Mouse (Mus musculus) CD4-positive helper T cell, adult 2 months (primary cell): ENCODE data around the gene Slc11a2.
"Not testable (repeated sequence)": the region's sequence is repeated elsewhere in the genome, so short reads cannot be mapped to it uniquely, and the experiment has no call there.

Experiments
- DNase-seq: peaks from one replicate; pipeline ENCODE4 v3.0.0-alpha.2; 2012; ENCODE audit warnings: low read depth, missing footprints, low spot score

Gene Slc11a2

DNA sequence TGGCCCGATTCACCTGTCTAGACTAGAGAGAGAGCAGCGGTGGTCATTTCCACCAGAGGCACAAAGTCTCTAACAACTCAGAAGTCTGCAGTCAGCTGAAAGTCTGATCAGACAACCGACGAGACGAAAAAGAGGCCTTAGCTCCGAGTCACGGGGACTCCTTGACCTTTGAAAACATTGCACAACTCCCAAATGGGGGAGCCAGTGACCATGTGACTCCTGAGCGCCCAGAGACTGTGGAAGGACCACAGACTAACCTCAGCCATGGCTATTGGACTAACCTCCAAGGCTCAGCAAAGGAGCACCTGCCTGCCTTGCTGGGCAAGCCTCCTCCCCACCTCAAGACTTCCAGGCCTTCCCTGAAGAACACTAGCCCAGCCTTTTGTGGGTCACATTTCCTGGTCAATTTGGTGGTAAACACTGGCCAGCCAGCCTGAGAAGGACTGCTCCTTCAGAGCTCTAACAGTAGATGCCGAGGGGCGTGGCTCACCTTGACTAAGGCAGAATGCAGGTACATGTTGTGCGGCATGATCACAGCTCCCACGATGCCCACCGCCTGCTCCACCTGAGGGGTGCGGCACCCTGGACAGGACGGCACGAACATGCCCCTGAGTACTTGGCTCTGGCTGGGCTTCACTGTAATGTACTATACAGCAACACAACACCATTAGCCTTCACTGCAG is 21.4 kb downstream of the Slc11a2 start:
- DNase-seq = no peak

DNA sequence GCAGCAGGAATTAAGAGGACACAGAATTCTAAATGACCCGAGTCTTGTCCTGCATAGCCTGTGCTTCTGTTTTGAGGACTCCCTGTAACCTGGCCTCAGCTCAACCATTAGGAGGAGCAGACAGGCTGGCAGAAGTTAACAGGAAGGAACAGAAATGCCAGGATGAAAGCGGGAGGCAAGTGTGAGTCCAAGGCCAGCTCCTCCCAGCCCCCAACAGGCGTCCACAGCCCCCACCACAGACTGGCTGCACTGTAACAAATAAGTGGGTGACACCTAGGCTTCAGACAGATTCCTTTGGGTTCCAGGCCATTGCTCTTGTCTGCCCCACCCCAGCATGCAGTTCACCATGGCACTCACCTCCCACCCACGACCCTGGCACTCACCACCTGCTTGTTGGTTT is 22.1 kb downstream of the Slc11a2 start:
- no peak for DNase-seq

DNA sequence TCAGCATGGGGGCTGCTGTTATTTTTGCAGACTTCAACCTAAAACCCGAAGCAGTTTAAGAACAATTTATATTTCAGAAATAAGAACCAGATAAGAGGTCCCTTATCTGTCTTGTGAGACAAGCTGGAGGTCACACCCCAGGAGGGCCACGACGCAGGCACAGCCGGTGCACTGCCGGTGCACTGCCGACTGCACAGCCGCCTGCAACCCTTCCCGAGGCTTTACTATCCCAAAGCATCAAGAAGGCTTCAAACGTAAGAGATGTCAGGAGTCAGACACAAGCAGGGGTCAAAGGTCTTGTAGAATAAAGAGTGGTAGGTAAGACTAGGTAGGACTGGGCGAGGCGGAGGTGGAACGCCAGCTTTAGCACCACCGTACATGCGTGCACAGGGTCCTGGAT is 22.5 kb downstream of the Slc11a2 start:
- no peak for DNase-seq

DNA sequence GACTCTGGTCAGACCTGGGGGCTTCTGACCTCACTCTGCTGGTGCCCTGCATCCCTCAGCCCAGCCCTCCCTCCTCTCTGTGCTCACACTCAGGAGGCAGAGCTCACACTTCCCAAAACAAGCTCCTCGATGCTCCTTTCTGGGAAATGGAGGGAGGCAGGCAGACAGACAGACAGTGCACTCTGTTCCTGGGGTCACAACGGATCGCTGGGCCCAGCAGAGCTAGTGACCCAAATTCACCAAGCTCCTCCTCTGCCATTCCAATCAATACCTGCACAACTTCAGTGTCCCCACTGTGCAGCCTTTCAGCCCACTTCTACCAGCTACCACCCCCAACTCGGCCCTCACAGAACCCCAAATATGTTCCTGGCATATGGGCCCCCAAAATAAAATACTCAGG is 23.1 kb downstream of the Slc11a2 start:
- no peak for DNase-seq

DNA sequence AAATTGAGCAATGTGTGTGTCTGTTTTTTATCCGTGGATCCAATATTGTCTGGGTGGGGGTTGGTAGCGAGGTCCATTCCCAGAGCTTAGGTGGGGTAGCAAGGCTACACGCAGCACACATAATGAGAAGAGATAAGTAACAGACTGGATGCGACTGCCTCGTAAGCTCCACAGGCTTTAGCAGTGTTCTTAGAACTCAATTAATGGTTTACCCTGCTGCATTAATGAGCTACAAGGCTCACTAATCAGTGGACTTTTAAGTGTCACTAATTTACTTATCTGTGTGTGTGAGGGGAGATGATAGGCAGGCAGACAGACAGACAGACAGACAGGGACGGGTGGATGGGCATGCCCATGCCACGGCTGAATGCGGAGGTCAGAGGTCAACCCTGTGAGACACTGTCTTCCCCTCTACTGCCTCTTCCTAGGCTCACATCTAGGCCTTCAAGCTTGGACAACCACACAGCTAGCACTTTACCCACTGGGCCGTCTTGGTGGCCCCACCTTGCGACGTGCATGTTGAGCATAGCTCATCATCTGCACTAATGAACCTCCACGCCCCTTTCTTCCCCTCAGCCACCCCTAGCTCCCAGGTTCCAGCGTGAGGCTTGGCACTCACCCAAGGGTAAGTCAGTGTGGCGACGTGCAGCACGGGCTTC is 24.2 kb downstream of the Slc11a2 start:
- DNase-seq = no peak

DNA sequence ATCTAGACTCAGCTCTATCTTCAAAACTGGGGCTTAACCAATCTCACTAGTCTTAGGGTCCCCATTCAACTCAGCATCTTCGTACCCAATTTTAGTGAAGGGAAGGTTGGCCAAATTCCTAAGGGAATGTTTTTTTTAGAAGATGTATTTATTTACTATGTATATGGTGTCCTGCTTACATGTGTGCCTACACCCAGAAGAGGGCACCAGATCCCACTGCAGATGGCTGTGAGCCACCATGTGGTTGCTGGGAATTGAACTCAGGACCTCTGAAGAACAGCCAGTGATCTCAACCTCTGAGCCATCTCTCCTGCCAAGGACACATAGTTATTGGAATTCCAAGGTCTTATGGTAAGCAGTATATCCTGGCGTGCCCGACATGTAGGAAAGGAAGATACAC is 29.3 kb downstream of the Slc11a2 start:
- DNase-seq = no peak

DNA sequence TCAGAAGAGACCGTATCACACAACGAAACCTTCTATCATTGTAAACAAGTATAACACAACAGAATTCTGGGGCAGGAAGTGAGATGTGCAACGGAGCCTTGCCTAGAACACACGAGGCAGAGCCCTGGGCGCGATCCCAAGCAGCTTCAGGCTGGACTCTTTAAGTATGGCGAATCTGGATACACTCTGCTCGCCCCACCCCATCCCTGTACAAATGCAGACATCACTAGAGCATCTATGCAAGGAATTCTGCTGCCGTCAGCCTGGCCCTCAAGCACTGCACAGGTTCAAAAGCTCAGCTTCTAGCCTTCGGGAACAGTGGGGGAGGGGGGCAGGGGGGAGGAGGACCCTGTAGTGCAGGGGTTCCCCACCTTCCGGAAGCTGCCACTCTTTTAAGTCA is 31.9 kb downstream of the Slc11a2 start:
- no peak for DNase-seq

DNA sequence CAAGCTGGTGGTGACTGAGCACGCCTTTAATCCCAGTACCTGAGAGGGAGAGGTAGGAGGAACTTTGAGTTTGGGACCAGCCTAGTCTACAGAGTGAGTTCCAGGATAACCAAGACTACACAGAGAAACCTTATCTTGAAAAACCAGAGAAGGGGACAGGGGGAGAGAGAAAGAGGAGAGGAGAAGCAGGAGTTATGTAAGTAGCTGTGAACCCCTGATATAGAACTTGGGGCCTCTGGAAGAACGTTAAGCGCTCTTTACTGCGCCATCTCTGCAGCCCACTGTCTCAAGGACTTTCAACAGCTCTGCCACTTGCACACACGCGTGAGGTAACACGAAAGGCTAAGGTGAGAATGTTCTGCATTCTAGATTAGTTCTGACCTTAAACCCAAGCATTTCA is 33.3 kb downstream of the Slc11a2 start:
- DNase-seq = no peak

DNA sequence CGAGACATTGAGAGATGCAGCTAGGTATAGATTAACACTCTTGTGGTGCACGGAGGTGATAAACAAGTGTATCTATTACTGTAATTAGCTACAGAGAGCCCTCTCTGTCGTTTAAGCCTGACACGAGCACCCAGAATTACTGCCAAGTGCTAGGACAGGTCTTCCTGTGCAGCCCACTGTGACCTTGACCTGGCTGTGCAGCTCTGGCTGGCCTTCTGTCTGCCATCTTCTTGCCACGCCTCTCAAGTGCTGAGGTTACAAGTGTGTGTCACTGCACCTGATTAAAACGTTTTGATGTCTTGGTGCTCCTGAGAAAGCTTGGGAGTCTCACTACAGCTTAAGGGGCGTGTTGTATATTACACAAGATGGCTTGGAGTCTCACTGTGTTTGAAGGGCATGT is 33.8 kb downstream of the Slc11a2 start:
- DNase-seq = no peak

DNA sequence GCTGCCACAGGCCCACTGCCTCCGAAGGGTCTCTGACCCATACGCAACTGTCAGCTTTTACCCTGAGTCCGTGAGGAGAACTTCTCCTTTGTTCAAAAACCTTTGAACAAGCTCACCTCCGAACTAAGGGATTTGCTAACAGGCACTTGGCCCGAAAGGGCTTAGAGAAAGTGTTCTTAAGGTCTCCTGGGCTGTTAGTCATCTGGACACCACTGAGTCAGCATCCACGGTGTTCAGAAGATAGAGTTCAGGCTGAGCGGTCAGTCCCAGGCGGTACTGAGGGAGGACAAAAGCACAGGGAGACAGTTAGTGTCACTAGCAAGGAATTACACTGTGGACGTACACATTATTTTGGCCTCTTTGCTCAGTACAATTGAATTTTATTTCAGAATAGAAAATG is 36.0 kb downstream of the Slc11a2 start:
- no peak for DNase-seq

DNA sequence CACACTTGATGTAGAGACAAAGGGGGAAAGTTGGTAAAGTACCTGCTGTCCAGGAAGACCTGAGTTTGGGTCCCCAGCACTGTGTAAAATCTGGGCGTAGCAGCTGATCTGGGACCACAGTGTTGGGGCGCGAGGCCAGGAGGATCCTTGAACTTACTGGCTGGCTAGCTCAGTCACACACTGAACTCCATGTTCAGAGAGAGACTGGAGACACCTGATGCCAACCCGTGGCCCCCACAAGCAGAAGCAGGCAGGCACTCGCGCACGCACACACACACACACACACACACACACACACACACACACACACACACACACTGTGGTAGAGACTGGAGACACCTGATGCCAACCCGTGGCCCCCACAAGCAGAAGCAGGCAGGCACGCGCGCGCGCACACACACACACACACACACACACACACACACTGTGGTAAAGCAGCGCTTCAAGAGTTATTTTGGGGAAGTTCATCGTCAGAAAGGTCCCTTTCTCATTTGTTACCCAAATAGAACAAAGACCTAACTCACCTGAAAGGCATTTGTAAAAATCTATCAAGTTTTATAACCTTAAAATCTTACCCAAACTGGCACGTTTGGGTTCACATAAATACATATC is 36.5 kb downstream of the Slc11a2 start:
- no peak for DNase-seq

DNA sequence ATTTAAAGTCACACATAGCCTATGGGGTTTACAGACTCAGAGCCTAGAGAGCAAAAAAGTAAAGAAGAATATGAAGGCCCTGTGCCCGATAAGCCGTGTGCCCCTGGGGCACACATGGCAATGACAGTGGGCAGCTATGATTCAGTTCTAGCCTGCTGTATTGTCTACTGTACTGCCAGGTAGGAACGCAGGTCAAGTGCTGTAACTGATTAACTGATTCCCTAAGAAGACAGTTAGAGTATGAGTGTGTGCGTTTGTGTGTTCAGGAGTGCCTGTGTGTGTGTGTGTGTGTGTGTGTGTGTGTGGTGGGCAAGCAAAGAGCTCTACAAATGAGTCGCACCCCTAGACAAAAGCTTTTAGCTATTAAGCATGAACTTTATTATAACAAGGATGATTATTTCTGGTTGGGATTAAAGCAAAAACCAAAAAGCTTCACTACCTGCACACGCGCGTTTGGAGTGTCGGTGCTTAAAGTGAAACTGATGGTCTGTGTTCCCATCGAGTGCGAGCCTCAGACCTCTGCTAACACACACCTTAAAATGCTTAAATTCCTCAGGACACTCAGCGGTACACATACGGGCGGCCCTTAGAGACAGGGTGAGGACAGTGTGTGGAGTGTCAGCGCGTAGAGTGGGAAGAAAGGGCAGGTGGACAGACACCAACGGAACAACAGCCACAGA is 37.2 kb downstream of the Slc11a2 start:
- DNase-seq = no peak

DNA sequence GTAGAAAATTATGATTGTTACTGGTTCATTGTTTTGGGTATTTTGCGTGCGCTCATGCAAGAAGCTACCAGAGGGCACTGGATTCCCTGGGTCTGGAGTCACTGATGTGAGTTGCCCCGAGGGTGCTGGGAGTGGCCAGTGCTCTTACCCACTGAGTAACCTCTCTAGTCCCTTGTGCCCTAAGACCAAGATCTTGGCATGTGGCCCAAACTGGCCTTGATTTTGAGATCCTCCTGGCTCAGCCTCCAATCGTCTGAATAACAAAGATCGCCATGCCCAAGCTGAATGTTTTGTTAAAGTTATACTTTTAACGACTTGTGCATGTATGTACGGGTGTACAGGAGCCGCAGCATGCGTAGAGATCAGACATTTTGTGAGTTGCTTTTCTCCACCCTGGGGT is 39.2 kb downstream of the Slc11a2 start:
- DNase-seq = no peak

DNA sequence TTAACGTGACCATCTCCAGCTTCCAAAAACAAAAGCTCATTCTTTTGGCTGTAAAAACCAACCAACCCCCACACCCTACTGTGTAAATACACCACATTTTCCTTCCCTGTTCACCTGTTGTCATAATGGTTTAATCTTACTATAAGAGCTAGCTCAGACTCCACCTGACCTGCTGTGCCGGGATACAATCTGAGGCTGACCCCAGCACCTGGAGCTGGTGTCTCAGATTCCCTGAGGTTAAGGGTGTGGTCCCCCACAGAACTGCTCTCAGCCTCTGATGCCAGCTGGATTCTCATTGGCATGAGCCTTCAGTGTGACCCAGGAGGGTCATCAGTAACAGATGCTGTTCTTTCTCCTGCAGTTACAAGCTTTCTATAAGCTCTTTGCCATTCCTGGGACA is 44.8 kb downstream of the Slc11a2 start:
- no peak for DNase-seq

DNA sequence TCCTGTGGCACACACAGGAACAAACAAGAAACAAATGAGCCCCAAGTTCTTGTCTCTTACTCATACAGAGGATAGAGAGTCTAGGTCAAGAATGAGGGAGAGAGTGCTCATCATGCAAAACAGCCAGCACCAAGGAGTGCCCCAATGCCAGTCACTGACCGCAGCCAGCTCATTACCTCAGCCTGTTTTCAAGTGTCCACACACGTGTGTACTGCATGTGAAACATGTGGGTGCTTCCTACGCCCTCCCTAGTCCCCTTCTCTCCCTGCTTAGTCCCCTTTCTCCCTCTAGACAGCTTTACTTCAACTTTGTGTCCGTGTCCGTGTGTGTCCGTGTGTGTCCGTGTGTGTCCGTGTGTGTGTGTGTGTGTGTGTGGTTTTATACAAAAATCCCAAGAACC is 45.2 kb downstream of the Slc11a2 start:
- DNase-seq = no peak

DNA sequence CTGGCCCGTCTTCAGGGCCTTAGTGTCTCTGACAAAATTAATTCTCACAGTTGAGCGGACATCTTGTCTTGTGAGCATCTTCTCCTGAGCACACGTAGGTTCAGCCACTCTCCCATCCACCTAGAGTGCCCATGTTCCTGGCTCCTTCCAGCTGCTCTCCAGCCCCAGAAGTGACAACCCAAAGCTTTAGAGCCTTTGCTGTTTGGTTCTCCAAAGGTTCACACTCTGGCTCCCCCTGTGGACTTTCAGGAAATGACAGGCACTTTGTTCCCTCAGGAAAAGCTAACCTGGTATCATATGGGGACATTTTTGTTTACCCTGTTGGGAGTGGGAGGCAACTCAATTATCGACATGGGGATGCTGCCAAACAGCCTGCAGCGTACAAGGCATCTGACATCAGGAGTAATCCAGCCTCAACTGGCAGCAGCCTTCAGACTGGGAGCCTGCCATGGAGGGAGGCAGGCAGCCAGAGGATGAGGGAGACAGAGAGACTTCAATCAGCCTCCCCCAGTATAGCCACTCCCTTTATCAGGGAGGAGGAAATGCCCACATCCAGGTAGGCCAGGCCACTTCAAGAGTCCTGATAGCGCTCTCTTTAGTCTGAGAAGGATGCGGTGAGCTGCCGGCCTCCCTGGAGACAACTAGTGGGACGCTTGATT is 46.9 kb downstream of the Slc11a2 start:
- DNase-seq = not testable (repeated sequence)

DNA sequence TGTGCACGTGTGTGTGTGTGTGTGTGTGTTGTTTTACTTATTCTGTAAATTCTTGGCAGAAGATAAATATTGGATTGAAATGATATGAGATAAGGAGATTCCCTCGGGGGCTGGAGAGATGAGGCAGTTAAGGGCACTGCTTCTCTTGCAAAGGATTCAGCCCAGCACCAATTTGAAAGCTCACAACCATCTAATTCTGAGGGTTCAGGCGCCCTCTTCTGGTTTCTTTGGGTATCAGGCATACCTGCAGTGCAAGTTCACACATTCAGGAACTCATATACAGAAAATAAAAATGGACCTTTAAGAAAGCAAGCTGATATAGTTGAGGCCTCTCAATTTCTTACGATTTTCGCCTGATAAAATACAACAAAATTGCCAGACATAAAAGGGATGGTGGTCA is 49.8 kb downstream of the Slc11a2 start:
- peak; percentile 46 for DNase-seq

DNA sequence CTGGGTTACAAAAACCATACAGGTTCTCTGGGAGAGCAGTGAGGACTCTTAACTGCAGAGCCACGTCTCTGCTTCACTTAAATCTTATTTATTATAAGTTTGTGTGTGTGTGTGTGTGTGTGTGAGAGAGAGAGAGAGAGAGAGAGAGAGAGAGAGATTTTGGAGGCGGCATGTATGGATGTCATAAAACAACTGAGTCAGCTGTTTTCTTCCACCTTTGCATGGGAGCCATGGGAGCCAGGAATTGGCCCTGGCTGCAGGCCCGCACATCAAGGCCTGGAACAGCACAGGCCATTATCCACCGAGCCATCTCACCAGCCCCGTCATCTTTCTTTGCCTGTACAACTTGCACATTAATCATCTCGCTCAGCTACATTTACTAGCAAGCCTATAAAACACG is 57.8 kb downstream of the Slc11a2 start:
- no peak for DNase-seq

DNA sequence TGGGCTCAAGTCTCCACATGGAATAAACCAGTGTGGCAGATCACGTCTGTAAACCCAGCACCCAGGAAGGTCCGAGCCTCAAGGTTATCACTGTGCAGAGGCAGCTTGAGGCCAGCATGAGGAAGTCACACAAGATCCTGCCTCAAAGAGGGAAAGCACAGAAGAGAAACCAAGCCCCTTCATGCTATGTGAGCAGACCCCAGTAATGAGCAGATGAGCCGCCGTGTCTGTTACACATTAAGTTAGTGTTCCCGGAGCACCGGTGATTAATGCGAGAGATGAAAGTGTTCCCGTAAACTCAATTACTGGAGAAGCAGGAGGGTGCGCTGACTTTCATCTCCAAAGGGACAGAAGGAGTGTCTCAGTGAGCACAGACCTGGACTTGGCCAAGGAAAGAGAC is 58.9 kb downstream of the Slc11a2 start:
- not testable (repeated sequence) for DNase-seq

DNA sequence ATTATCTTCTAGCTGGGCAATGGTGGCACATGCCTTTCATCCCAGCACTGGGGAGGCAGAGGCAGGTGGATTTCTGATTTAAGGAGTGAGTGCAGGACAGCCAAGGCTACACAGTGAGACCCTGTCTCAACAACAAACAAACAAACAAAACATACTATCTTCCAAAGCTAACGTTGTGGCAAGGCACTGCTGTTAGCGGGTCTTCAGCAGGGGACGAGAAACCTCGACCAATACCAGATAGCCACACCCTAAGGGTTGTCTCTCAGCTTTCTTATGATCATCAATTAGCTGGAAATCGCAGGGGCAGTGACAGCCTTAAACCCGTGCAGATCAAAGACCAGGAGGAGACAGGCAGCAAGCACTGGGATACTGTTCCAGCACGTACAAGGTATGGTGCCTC is 60.6 kb downstream of the Slc11a2 start, which contains the start of gene Higd1c:
TSS of gene Higd1c (plus strand) at position 301 of the 400 bp plus-strand sequence.
- no peak for DNase-seq

DNA sequence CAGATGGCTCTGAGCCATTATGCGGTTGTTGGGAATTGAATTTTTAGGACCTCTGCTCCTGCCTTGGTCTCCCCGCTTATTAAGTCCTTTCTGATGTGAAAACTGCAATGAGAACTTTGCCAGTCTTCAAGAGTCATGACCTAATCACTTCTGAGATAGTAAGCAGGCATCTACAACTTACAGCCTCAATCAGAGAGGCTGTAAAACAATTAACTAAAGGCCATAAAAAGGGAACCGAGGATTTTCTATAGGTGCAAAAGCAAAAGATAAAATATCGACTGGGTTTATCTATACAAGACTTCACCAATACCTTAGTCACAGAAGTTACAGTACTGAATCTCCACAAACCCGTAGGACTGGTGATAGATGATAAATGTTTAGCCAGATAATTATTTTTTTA is 69.0 kb downstream of the Slc11a2 start:
- DNase-seq = no peak

DNA sequence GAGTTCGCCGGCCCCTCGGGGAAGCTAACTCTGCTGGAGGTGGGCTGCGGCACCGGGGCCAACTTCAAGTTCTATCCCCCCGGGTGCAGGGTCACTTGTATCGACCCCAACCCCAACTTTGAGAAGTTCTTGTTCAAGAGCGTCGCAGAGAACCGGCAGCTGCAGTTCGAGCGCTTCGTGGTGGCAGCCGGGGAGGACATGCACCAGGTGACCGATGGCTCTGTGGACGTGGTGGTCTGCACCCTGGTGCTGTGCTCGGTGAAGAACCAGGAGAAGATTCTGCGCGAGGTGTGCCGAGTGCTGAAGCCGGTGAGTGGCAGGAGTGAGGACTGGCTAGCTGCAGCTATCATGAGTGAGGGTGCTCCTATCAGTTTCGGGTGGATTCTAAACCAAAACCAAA is 71.5 kb downstream of the Slc11a2 start:
- not testable (repeated sequence) for DNase-seq
